Mouse (Mus musculus) G1E (cell line): ENCODE results near the gene Gse1.

ENCODE experiments used
- CTCF ChIP-seq: IDR thresholded peaks from 2 replicates; pipeline ENCODE4 v1.5.1; 2012; ENCODE audit warnings: low read depth, low read length, inconsistent platforms, mixed read lengths
- GATA1 ChIP-seq: IDR thresholded peaks from 2 replicates; pipeline ENCODE4 v1.6.1; 2012; ENCODE audit warnings: borderline replicate concordance, low read length, inconsistent platforms, mixed read lengths
- POLR2AphosphoS5 ChIP-seq: IDR thresholded peaks from 2 replicates; pipeline ENCODE4 v1.6.1; 2012; ENCODE audit warnings: low read depth, low read length, inconsistent platforms; ENCODE audit not compliant: insufficient replicate concordance
- TAL1 ChIP-seq: conservative IDR thresholded peaks from 2 replicates; pipeline ENCODE4 v1.6.1; 2012; ENCODE audit warnings: low read depth, low read length, inconsistent platforms, mixed read lengths

DNA sequence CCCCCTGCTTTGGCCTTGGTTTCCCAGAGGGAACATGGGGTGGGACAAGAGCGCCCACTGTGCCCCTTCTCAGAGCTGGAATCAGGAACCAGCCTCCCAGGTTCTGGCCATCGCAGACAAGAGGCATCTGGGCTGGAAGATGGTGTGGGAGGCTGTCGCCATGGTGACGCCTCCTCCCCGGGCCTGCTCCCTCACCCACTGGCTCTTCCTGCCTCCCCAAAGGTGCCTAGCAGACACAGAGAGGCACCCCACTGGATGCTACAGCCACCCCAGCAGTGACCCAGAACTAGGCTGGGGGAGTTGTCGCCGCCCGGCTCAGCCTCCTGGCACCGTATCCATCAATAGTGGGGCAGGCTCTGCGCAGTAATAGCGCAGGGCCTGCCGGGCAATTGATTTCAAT, 212.5 kb downstream of the Gse1 start:
- TF ChIP-seq GATA1 (no peak), CTCF (no peak), TAL1 (no peak), POLR2AphosphoS5 (no peak)
